Mouse (Mus musculus): ENCODE data around the gene Kcnb1.

Kcnb1 gene

GRCm38 (mm10) chr2:167136909-167137308, 53.0 kb downstream of the Kcnb1 start:
- in situ Hi-C loops (cut with MboI; ENCODE audit: unreplicated experiment in 2 of 2) = no loop called here

GRCm38 (mm10) chr2:167132041-167132440, 57.9 kb downstream of the Kcnb1 start:
- in situ Hi-C loops (cut with MboI; ENCODE audit: unreplicated experiment in 2 of 2) = no loop called here

DNA sequence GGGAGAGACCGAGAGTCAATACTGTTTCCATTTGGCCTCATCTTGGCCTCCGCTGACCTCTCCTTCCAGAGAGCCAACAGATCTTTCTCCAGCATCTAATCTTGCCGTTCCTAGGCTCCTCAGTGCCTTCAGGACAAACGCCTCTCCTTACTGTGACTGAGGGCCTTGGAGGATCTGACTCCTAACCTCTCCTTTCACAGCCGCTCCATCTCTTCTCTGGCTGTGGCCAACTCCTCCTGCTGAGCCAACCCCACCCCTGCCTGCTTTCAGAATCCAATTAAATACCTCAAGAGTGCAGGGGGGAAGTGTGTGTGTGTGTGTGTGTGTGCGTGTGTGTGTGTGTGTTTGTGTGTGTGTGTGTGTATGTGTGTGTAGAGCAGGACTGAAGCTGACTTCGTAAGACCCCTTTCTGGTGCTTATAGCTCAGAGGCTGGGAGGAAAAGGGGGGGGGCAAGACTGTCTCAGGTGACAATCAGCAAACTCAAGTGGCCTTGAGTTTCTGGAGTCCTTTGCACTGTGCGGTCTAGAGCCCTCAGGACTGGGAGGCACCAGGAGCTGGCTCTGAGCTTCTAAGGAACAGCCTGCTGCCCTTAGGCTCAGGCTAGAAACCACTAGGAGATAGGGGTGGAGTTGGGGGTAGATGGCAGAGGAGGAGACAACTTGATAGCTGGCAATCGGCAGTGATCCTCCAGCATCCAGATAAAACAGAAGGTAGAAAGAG, 59.7 kb downstream of the Kcnb1 start:
- in situ Hi-C loops (cut with MboI; ENCODE audit: unreplicated experiment in 2 of 2) = no loop called here

GRCm38 (mm10) chr2:167129608-167129955, 60.4 kb downstream of the Kcnb1 start:
- in situ Hi-C loops (cut with MboI; ENCODE audit: unreplicated experiment in 2 of 2) = no loop called here

- in situ Hi-C loops (cut with MboI; ENCODE audit: unreplicated experiment in 2 of 2) = no loop called here
Observed at GRCm38 (mm10) chr2:167128699-167129607, 61.0 kb downstream of the Kcnb1 start.

GRCm38 (mm10) chr2:167127404-167127803, 62.6 kb downstream of the Kcnb1 start:
- in situ Hi-C loops (cut with MboI; ENCODE audit: unreplicated experiment in 2 of 2) = no loop called here

GRCm38 (mm10) chr2:167125781-167126180, 64.2 kb downstream of the Kcnb1 start:
- in situ Hi-C loops (cut with MboI; ENCODE audit: unreplicated experiment in 2 of 2) = no loop called here

- in situ Hi-C loops (cut with MboI; ENCODE audit: unreplicated experiment in 2 of 2) = no loop called here
Observed at GRCm38 (mm10) chr2:167123936-167124335, 66.0 kb downstream of the Kcnb1 start.

DNA sequence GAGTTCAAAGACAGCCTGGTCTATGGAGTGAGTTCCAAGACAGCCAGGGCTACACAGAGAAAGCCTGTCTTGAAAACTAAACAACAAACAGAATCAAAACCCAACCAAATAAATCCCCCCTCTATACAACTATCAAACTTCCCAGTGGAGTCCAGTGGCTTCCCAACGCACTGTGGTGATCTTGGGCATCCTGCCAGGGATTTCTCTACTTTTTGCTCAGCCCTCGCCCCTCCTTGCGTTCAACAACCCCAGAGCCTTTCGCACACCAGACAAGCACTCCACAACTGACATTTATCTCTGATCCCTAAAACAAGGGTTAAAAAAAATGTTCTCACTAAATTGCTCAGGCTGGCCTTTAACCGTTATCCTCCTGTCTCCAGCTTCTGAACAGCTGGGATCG, 67.2 kb downstream of the Kcnb1 start:
- in situ Hi-C loops (cut with MboI; ENCODE audit: unreplicated experiment in 2 of 2) = no loop called here

DNA sequence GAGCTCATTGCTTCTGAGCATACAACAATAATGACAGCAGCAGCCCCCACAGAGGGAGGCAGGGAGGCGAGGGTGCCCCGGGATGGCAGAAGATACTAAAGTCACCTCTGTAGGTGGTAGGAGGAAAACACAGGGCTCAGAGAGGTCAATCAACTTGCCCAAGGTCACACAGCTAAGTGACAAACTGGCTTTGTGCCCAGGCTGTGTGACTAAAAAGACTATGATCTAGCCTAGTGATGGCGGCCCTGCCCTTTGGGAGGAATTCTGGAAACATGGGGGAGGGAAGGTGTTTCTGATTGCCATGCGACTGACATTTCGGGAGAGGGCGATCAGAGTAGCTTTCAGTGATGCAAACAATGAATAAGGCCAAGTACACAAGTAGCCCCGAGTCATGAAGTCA, 68.0 kb downstream of the Kcnb1 start:
- in situ Hi-C loops (cut with MboI; ENCODE audit: unreplicated experiment in 2 of 2) = no loop called here

GRCm38 (mm10) chr2:167121228-167121627, 68.7 kb downstream of the Kcnb1 start:
- in situ Hi-C loops (cut with MboI; ENCODE audit: unreplicated experiment in 2 of 2) = no loop called here

DNA sequence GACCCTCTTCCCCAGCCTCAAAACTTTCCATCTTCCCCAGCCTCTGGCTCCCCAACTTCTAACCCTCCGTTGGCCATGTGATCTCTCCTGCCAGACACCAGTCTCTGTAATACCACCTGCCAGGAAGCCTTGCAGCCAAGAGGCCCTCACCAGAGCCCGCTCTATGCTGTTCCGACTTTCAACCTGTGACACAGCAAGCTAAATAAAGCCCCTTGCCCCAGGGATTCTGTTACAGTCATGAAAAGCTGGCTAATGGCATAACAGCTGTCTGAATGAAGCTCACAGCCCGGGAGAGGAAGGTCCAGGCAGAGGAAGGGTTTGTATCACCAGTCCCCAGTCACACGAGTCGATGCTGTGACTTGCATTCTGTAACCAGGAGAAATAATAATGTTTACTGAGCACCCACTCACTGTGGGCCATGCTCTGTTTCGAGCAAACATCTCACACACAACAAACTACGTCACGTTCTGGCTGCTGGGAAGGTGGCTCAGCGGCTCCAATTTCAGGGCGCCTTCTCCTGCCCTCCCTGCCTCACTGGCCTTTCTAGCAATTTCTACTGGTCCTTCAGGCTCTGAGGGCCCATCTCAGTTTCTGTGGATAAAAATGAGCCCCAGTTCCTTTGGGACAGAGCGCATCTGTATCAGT, 69.6 kb downstream of the Kcnb1 start:
- in situ Hi-C loops (cut with MboI; ENCODE audit: unreplicated experiment in 2 of 2) = no loop called here

- in situ Hi-C loops (cut with MboI; ENCODE audit: unreplicated experiment in 2 of 2) = loop anchor here in 1 of 2 experiments (10.0 kb wide), 2 partner anchors 67 to 157 kb away; no protein-coding TSS in a partner anchor
Observed at GRCm38 (mm10) chr2:167118046-167118445, 71.9 kb downstream of the Kcnb1 start.

GRCm38 (mm10) chr2:167112737-167113136, 77.2 kb downstream of the Kcnb1 start:
- in situ Hi-C loops (cut with MboI; ENCODE audit: unreplicated experiment in 2 of 2) = loop anchor here (5.0 to 10.0 kb wide), 7 partner anchors 40 to 165 kb away; no protein-coding TSS in a partner anchor

- in situ Hi-C loops (cut with MboI; ENCODE audit: unreplicated experiment in 2 of 2) = loop anchor here (5.0 to 10.0 kb wide), 7 partner anchors 40 to 165 kb away; no protein-coding TSS in a partner anchor
Observed at GRCm38 (mm10) chr2:167112259-167112658, 77.7 kb downstream of the Kcnb1 start.

GRCm38 (mm10) chr2:167109506-167109905, 80.4 kb downstream of the Kcnb1 start:
- in situ Hi-C loops (cut with MboI; ENCODE audit: unreplicated experiment in 2 of 2) = no loop called here

DNA sequence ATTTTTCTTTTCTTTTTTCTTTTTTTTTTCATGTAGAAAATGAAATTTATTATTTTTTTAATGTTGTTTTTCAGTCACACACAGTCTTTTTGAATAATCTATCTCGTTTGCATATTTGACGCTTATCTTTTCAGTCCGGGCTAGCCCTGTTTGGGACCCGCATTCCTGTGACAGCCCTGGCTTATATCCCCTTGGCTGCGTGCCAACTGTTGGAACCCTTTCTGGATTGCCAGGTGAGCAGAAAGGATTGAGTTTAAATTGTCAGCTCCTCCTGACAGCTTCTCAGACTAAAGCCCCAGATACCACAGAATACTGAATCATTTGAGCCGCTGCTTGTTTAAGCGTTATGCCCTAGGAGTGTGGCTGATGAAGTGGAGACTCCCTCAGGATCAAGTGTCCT, 86.4 kb downstream of the Kcnb1 start:
- in situ Hi-C loops (cut with MboI; ENCODE audit: unreplicated experiment in 2 of 2) = no loop called here

DNA sequence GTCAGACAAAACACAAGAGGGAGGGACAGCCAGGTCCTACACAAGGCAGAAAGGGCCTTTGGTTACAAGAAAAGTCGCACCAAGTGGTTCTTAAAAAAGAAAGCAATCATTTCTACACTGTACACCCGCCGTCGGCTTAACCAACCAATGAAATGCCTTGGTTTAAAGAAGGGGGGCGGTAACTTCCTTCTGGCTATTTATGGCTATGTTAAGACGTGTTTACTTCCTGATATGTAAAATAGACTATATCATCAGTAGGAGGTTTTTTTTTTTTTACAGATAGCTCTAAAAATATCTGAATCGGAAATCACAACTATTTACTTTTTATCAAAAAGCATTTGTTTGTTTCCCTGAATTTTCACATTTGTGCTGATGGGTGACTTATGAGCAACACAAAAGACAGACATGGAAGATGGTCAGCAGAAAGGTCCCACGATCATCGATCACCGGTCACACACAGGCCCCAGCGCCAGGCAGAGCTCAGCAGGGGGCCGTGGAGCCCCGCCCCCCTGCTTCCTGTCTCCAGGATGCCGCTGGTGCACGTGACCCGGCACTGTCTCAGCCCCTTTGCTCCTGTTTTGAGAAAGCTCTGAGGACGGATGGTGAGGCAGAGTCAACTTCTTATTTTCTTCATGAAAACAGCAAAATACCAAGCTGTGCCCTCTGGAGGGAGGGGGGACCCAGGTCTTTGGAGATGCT, 88.1 kb downstream of the Kcnb1 start:
- in situ Hi-C loops (cut with MboI; ENCODE audit: unreplicated experiment in 2 of 2) = no loop called here

DNA sequence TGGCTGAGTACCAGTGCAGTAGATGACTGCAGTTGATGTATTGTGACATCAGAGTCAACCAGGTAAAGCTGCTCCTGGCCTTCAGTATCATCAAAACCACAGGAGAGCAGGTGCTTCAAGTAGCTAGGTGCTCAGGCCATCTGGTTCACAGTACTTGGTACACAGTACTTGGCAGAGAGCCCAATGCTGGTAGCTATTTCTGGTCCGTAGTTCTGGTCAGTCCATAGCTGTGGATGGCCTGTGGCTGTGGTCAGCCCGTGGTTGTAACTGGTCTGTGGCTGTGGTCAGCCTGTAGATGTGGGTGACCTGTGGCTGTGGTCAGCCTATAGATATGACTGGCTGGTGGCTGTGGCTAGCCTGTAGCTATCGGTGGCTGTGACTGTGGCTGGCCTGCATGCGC, 95.3 kb downstream of the Kcnb1 start:
- in situ Hi-C loops (cut with MboI; ENCODE audit: unreplicated experiment in 2 of 2) = no loop called here

DNA sequence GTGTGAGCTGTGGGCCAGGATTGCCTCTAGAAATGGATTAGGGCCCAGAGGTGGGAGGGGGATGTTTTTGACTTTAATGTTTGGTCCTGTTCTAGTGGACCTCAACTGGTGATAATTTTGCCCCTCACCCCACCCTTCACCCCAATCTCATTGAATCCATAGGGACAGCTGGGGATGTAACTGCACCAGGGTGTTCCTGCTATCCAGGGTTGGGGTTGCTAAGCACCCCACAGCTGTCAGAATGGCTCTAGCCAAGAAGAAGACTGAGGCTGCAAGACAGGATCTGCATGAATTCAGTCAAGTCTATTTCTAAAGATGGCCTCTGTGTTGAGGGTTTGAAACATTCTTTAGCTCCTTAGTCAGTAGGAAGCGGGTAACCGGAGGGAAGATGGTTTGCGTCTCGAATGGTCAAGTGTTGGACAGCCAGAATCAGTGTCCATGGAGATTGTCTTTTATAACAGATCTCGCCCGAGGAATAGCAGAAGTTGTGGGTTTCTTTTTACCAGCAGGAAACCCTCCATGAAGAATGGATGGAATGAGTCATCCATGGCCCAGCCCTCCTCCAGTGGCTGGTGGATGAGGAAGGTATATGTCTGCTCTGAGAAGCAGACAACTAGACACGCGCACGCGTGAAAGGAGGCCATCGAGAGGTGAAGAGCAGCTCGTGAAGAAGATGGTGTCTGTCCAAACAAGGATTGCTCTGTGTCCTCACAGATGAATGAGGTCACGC, 96.6 kb downstream of the Kcnb1 start:
- in situ Hi-C loops (cut with MboI; ENCODE audit: unreplicated experiment in 2 of 2) = no loop called here

Data from v-Abl transformed pro-B cells (cell line).